Mouse (Mus musculus) hindbrain, postnatal 0 days (tissue): ENCODE measurements around the gene Col6a2. TPM values are rescaled to one million over a fixed set of nuclear protein-coding genes. Genes with fewer than 3 reads are reported as not detected.
A peak's percentile ranks its signal among the peaks of the same experiment; 100 is the strongest.

Source experiments
- ATAC-seq: fragments of 200-750 bp; cut with Nextera tagmentation; 2 replicates; pipeline ENCODE4 v1.8.0; 2017; ENCODE audit warnings: mild to moderate bottlenecking, moderate TSS enrichment, moderate library complexity
- DNase-seq: peaks from one replicate; pipeline ENCODE4 v3.0.0-alpha.2; 2015; ENCODE audit warnings: low spot score
- H3K27ac ChIP-seq: fragments of 300-500 bp; sonication (generic); 2 replicates; pipeline ENCODE4 v1.5.1; 2014; ENCODE audit warnings: mild to moderate bottlenecking
- H3K27me3 ChIP-seq: fragments of 300-500 bp; sonication (generic); 2 replicates; pipeline ENCODE4 v1.6.1; 2014; ENCODE audit warnings: low read length, mixed read lengths; ENCODE audit not compliant: insufficient read depth
- H3K36me3 ChIP-seq: fragments of 300-500 bp; sonication (generic); 2 replicates; pipeline ENCODE4 v1.6.1; 2014; ENCODE audit warnings: low read length, mixed read lengths; ENCODE audit not compliant: insufficient read depth
- H3K4me1 ChIP-seq: fragments of 300-500 bp; sonication (generic); 2 replicates; pipeline ENCODE4 v1.6.1; 2014; ENCODE audit warnings: antibody characterized with exemption, low read length, mixed read lengths; ENCODE audit not compliant: insufficient read depth
- H3K4me2 ChIP-seq: fragments of 300-500 bp; sonication (generic); 2 replicates; pipeline ENCODE4 v1.6.1; 2014; ENCODE audit warnings: low read depth, mild to moderate bottlenecking, low read length, moderate library complexity, mixed read lengths
- H3K4me3 ChIP-seq: fragments of 300-500 bp; sonication (generic); 2 replicates; pipeline ENCODE4 v1.5.1; 2014; ENCODE audit warnings: low read length
- H3K9ac ChIP-seq: fragments of 300-500 bp; sonication (generic); replicated peaks from 2 replicates; pipeline ENCODE4 v1.6.1; 2014; ENCODE audit warnings: mild to moderate bottlenecking, low read length, moderate library complexity, mixed read lengths
- H3K9me3 ChIP-seq: fragments of 300-500 bp; sonication (generic); 2 replicates; pipeline ENCODE4 v1.6.1; 2016; ENCODE audit warnings: low read length, mixed read lengths
- CTCF ChIP-seq: IDR thresholded peaks from 2 replicates; pipeline ENCODE4 v1.5.1; 2016; ENCODE audit warnings: antibody characterized with exemption, control low read depth, low read depth
- WGBS: fragments of 180-500 bp; shearing (Covaris S2); extraction: QIAGEN DNeasy Blood & Tissue Kit; methylation state at CpG from one replicate; pipeline ENCODE4 v1.1.7; 2014; 5-methylcytosine and 5-hydroxymethylcytosine counted together
- polyA plus RNA-seq: library from polyadenylated mRNA; unstranded; fragments of >200 nt; fragmentation: Nextera tagmentation; extraction: Ambion mirVana; gene quantifications from 2 replicates; pipeline ENCODE4 v1.2.1, GENCODE M21; 2015
- total RNA-seq: library from RNA; depleted of rRNA; stranded (reverse); fragments of >200 nt; gene quantifications from 2 replicates; pipeline ENCODE4 v1.2.3, GENCODE M21; 2014; rRNA removed

Gene Col6a2
- total and polyA plus RNA-seq, 2 experiments from 2014 or later, result 22.2 to 37.8 TPM

- Histone ChIP-seq H3K4me1 (no peaks in the 10 kb centered on the region), H3K27ac (no peak overlapping the region), H3K4me3 (no peak overlapping the region), H3K27me3 (no peaks in the 10 kb centered on the region), H3K9ac (no peak overlapping the region), H3K36me3 (peaks cover 61% of the 10 kb centered on the region), H3K4me2 (no peak overlapping the region), H3K9me3 (no peaks in the 10 kb centered on the region)
- DNase-seq (no peak), ATAC-seq (no peak)
- WGBS, result 87% methylated on average over 5 of the region's 5 CpGs
- no peak for TF ChIP-seq CTCF
These were observed 69.4 kb downstream of the Col6a2 start for GRCm38 (mm10) chr10:76554061-76554460.

DNA sequence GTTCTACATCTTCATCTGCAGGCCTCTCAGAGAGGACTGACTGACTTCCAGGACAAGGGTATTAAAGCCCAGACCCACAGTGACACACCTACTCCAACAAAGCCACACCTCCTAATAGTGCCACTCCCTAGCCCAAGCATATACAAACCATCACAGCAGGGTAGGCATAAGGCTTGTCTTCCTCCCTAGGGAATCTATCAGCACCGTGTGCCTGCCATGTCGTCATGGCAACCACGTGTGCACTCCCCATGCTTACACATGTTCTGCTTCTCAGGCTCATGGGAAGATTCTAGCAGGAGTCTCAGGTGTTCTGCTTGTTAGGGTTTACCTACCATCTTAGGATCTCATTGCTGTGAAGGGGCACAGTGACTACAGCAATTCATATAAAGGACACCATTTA lies 71.9 kb downstream of the Col6a2 start:
- DNase-seq (no peak), ATAC-seq (no peak)
- peaks cover 85% of the 10 kb centered on the region for H3K36me3 ChIP-seq
- H3K9ac ChIP-seq, result no peak overlapping the region
- no peak overlapping the region for H3K4me3 ChIP-seq
- 66% methylated on average over 3 of the region's 3 CpGs for WGBS
- no peak overlapping the region for H3K27ac ChIP-seq
- no peak for TF ChIP-seq CTCF
- H3K4me2 ChIP-seq, result no peak overlapping the region
- H3K27me3 ChIP-seq, result no peaks in the 10 kb centered on the region
- H3K9me3 ChIP-seq, result no peaks in the 10 kb centered on the region
- no peaks in the 10 kb centered on the region for H3K4me1 ChIP-seq

DNA sequence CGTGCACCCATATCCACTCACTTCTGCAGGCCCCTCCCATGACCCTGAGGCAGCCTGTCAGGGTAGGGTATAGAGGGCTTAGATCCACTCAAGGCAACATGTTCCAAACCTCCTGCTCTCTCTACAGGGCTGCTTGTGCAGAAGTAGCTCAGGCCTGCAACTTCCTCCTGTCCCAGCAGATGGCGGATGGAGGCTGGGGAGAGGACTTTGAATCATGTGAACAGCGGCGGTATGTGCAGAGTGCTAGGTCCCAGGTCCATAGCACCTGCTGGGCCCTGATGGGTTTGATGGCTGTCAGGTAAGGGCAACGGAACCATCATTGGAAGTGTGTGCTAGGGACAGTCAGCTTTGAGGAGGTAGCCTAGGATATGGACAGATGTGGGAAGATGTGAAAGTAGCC lies 73.0 kb downstream of the Col6a2 start:
- Histone ChIP-seq H3K4me3 (no peak overlapping the region), H3K4me1 (no peaks in the 10 kb centered on the region), H3K9me3 (no peaks in the 10 kb centered on the region), H3K4me2 (no peak overlapping the region), H3K27me3 (no peaks in the 10 kb centered on the region), H3K36me3 (peaks cover 93% of the 10 kb centered on the region), H3K27ac (no peak overlapping the region), H3K9ac (no peak overlapping the region)
- WGBS, result 92% methylated on average over 5 of the region's 5 CpGs
- DNase-seq (no peak), ATAC-seq (0 out of 2 replicates have a peak, but pooled peaks have one; percentile 27)
- peak; percentile 61 for TF ChIP-seq CTCF

DNA sequence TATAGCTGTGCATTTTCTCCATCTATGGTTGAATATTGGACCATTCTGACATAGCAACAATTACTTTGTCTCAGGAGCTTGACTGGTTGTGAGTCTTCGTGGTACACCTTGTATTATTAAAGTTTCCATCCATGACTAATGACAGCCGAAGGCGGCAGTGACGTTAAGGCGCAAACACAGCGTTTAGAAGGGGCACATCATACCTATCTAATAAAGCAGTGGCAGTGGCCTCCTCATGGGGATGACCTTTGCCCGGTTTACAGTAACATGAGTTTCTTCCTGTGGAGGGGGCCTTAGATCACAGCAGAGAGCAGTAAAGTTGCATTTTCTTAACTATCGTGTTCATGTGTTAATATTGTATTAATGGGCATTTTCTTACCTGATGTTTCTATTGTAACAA lies 75.2 kb downstream of the Col6a2 start:
- no peak overlapping the region for H3K4me2 ChIP-seq
- TF ChIP-seq CTCF, result no peak
- no peak overlapping the region for H3K9ac ChIP-seq
- H3K27me3 ChIP-seq, result no peaks in the 10 kb centered on the region
- H3K9me3 ChIP-seq, result no peaks in the 10 kb centered on the region
- H3K4me3 ChIP-seq, result no peak overlapping the region
- DNase-seq (no peak), ATAC-seq (no peak)
- H3K36me3 ChIP-seq, result peaks cover 88% of the 10 kb centered on the region
- no peak overlapping the region for H3K27ac ChIP-seq
- H3K4me1 ChIP-seq, result no peaks in the 10 kb centered on the region
- WGBS, result 94% methylated on average over 8 of the region's 8 CpGs

GRCm38 (mm10) chr10:76546566-76546965 lies 76.9 kb downstream of the Col6a2 start:
- H3K4me1 ChIP-seq, result no peaks in the 10 kb centered on the region
- DNase-seq (no peak), ATAC-seq (no peak)
- no peak overlapping the region for H3K9ac ChIP-seq
- no peak overlapping the region for H3K4me3 ChIP-seq
- H3K27me3 ChIP-seq, result no peaks in the 10 kb centered on the region
- no peak overlapping the region for H3K27ac ChIP-seq
- H3K9me3 ChIP-seq, result no peaks in the 10 kb centered on the region
- H3K4me2 ChIP-seq, result no peak overlapping the region
- 91% methylated on average over 8 of the region's 8 CpGs for WGBS
- H3K36me3 ChIP-seq, result peaks cover 89% of the 10 kb centered on the region
- no peak for TF ChIP-seq CTCF

Other genes starting within 250 kb of the Col6a2 start
- not detected in 2 replicates for gene AC141477.1, start 183.2 kb downstream of the Col6a2 start, total RNA-seq
- not detected in 2 replicates for gene AC141477.1, start 183.2 kb downstream of the Col6a2 start, polyA plus RNA-seq
- 9.7 and 10.1 TPM in 2 replicates for gene Pcnt, start 180.8 kb downstream of the Col6a2 start, total RNA-seq
- 4.8 and 5.4 TPM in 2 replicates for gene Pcnt, start 180.8 kb downstream of the Col6a2 start, polyA plus RNA-seq
- gene 2610028H24Rik, start 174.5 kb downstream of the Col6a2 start, total RNA-seq, result not detected in 2 replicates
- not detected in 2 replicates for gene 2610028H24Rik, start 174.5 kb downstream of the Col6a2 start, polyA plus RNA-seq
- 28.8 and 29.1 TPM in 2 replicates for gene Mcm3ap, start 154.7 kb downstream of the Col6a2 start, total RNA-seq
- gene Mcm3ap, start 154.7 kb downstream of the Col6a2 start, polyA plus RNA-seq, result 49.0 and 55.7 TPM in 2 replicates
- 4.6 and 4.7 TPM in 2 replicates for gene Ybey, start 154.5 kb downstream of the Col6a2 start, total RNA-seq
- gene Ybey, start 154.5 kb downstream of the Col6a2 start, polyA plus RNA-seq, result 4.1 and 4.2 TPM in 2 replicates
- gene Lss, start 92.0 kb downstream of the Col6a2 start, total RNA-seq, result 55.1 and 68.1 TPM in 2 replicates
- 33.5 and 38.0 TPM in 2 replicates for gene Lss, start 92.0 kb downstream of the Col6a2 start, polyA plus RNA-seq
- gene Spatc1l, start 61.4 kb downstream of the Col6a2 start, total RNA-seq, result not detected in 2 replicates
- gene Spatc1l, start 61.4 kb downstream of the Col6a2 start, polyA plus RNA-seq, result not detected in 2 replicates
- gene Ftcd, start 48.0 kb downstream of the Col6a2 start, total RNA-seq, result 0.75 TPM in 1 of 2 replicates, not detected in the other
- 0.14 TPM in 1 of 2 replicates, not detected in the other for gene Ftcd, start 48.0 kb downstream of the Col6a2 start, polyA plus RNA-seq
- 33.5 and 39.0 TPM in 2 replicates for gene Col6a1, start 102.5 kb upstream of the Col6a2 start, total RNA-seq
- 23.2 and 27.0 TPM in 2 replicates for gene Col6a1, start 102.5 kb upstream of the Col6a2 start, polyA plus RNA-seq